11 mouse cellular contexts compared by ENCODE assay signal in the genomic region with DNA sequence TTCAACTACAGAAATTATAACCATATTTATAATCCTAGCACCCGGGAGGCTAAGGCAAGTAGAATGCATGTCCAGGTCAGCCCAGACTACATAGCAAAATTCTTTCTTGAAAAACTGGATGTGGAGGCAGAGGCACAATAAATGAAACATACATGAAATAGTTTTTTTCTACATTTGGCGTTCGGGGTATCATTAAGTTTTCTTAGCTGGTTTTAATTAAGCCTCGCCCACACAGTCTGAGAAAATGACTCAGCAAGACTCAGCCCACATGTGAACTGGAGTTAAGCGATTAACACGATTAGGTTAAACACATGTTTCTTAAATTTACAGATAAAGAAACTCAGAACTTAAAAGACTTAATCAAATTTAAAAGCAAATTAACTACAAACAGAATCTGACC. TPM values are rescaled to one million over a fixed set of nuclear protein-coding genes. Genes with fewer than 3 reads are reported as not detected.
DNase-seq lines count a peak whose midpoint lies in the region; ATAC-seq and TF ChIP-seq lines count a peak whose summit lies in the region.
"Had no signal": no experiment of that assay in that cellular context is flagged by ENCODE, and none has a peak within 500 bp of the region (broad histone marks: within the 10 kb centered on the region; RNA-seq: fewer than 3 reads in every experiment).

No protein-coding gene starts in this region.

- H3K36me3 ChIP-seq in heart, embryonic 13.5 days: peaks cover 6% of the 10 kb centered on the region; the same call in 1 of the 2 replicates
- H3K36me3 ChIP-seq in MEL (ENCODE audit: control insufficient read depth in 1 of 2, insufficient read depth in 2 of 2, low read length in 2 of 2): peaks cover 0 to 60% of the 10 kb centered on the region in 2 experiments; a peak in 2 of 4 replicates
- H3K36me3 ChIP-seq in erythroblast, embryonic 14.5 days (ENCODE audit: control insufficient read depth): peaks cover 50% of the 10 kb centered on the region
- peaks cover 41% of the 10 kb centered on the region for H3K36me3 ChIP-seq in hindbrain, embryonic 10.5 days
- H3K36me3 ChIP-seq in midbrain, embryonic 10.5 days: peaks cover 45% of the 10 kb centered on the region
- H3K36me3 ChIP-seq: intestine, embryonic 15.5 days had no signal

- ATAC-seq in heart, embryonic 13.5 days (ENCODE audit: extremely low read depth, insufficient number of reproducible peaks, low FRiP score, low TSS enrichment): no peak
- peak; percentile 75 for ATAC-seq in megakaryocyte progenitor cell, adult 5-6 weeks (replicated peaks; ENCODE audit: poor library complexity)
- ATAC-seq: intestine, embryonic 15.5 days had no signal

- H3K27me3 ChIP-seq in heart, embryonic 13.5 days (replicated peaks): no peaks in the 10 kb centered on the region
- no peaks in the 10 kb centered on the region for H3K27me3 ChIP-seq in MEL (ENCODE audit: control insufficient read depth in 1 of 2, insufficient read depth in 2 of 2, low read length in 2 of 2)
- H3K27me3 ChIP-seq in erythroblast, embryonic 14.5 days (ENCODE audit: control insufficient read depth): no peaks in the 10 kb centered on the region
- no peaks in the 10 kb centered on the region for H3K27me3 ChIP-seq in hindbrain, embryonic 10.5 days (ENCODE audit: insufficient read depth, poor library complexity, severe bottlenecking)
- H3K27me3 ChIP-seq in midbrain, embryonic 10.5 days (ENCODE audit: low read depth, poor library complexity, severe bottlenecking): no peaks in the 10 kb centered on the region
- H3K27me3 ChIP-seq: intestine, embryonic 15.5 days had no signal

- no peak for TF ChIP-seq RAD21 in MEL (IDR thresholded peaks at IDR 0.05; ENCODE audit: low read depth, low read length)

- peak; percentile 95 for TF ChIP-seq EP300 in MEL (IDR thresholded peaks at IDR 0.05; ENCODE audit: low read depth in 1 of 2, low read length in 2 of 2)

- no peak overlapping the region for H3K27ac ChIP-seq in heart, embryonic 13.5 days (replicated peaks)
- peak overlapping the region; percentile 96 for H3K27ac ChIP-seq in MEL (ENCODE audit: control insufficient read depth, low read depth, low read length)
- no peak overlapping the region for H3K27ac ChIP-seq in hindbrain, embryonic 10.5 days
- no peak overlapping the region for H3K27ac ChIP-seq in midbrain, embryonic 10.5 days (replicated peaks)
- H3K27ac ChIP-seq: intestine, embryonic 15.5 days had no signal

- TF ChIP-seq CTCF in MEL (IDR thresholded peaks at IDR 0.05 in 2 of 3, conservative IDR thresholded peaks at IDR 0.05 in 1 of 3; ENCODE audit: control insufficient read depth in 1 of 3, insufficient read depth in 1 of 3, low read depth in 2 of 3, low read length in 3 of 3, poor library complexity in 1 of 3, severe bottlenecking in 1 of 3): no peak

- peaks cover 27% of the 10 kb centered on the region for H3K4me1 ChIP-seq in heart, embryonic 13.5 days
- H3K4me1 ChIP-seq in MEL (ENCODE audit: control insufficient read depth in 1 of 2, insufficient read depth in 2 of 2, low read length in 2 of 2): peaks cover 18 to 32% of the 10 kb centered on the region in 2 experiments
- H3K4me1 ChIP-seq in erythroblast, embryonic 14.5 days (ENCODE audit: control insufficient read depth): peaks cover 95% of the 10 kb centered on the region
- no peaks in the 10 kb centered on the region for H3K4me1 ChIP-seq in hindbrain, embryonic 10.5 days (replicated peaks)
- no peaks in the 10 kb centered on the region for H3K4me1 ChIP-seq in midbrain, embryonic 10.5 days
- H3K4me1 ChIP-seq: intestine, embryonic 15.5 days had no signal

- intact Hi-C loops in heart, postnatal 36 days (cut with DNase I): no loop called here
- intact Hi-C loops in left cerebral cortex, postnatal 10 days (cut with DNase I): no loop called here

- no peak overlapping the region for H3K4me3 ChIP-seq in heart, embryonic 13.5 days
- H3K4me3 ChIP-seq in MEL (ENCODE audit: control insufficient read depth in 1 of 2, insufficient read depth in 1 of 2, low read depth in 2 of 2, low read length in 2 of 2): peak overlapping the region; percentile 40 to 59
- H3K4me3 ChIP-seq in erythroblast, embryonic 14.5 days (replicated peaks): peak overlapping the region; percentile 57
- H3K4me3 ChIP-seq in hindbrain, embryonic 10.5 days: no peak overlapping the region
- no peak overlapping the region for H3K4me3 ChIP-seq in midbrain, embryonic 10.5 days
- H3K4me3 ChIP-seq: intestine, embryonic 15.5 days had no signal

- H3K9ac ChIP-seq in heart, embryonic 13.5 days: no peak overlapping the region
- peak overlapping the region; percentile 67 for H3K9ac ChIP-seq in MEL (ENCODE audit: control insufficient read depth, low read depth, low read length, poor library complexity, severe bottlenecking)
- H3K9ac ChIP-seq: intestine, embryonic 15.5 days; lung, embryonic 14.5 days had no signal

- 78% methylated on average over 6 of the region's 6 CpGs for WGBS in heart, embryonic 13.5 days
- 75% methylated on average over 6 of the region's 6 CpGs for WGBS in hindbrain, embryonic 10.5 days
- 83% methylated on average over 6 of the region's 6 CpGs for WGBS in midbrain, embryonic 10.5 days

- peak overlapping the region; percentile 31; the same call in 1 of the 2 replicates for H3K4me2 ChIP-seq in heart, embryonic 13.5 days
- H3K4me2 ChIP-seq: intestine, embryonic 15.5 days; lung, embryonic 14.5 days had no signal

- peaks cover 54% of the 10 kb centered on the region for H3K79me2 ChIP-seq in MEL (ENCODE audit: control insufficient read depth, insufficient read depth, low read length, poor library complexity)

- TF ChIP-seq POLR2A in MEL (IDR thresholded peaks at IDR 0.05; ENCODE audit: control insufficient read depth in 1 of 2, insufficient read depth in 1 of 2, low read depth in 1 of 2, low read length in 2 of 2, poor library complexity in 1 of 2): no peak

- H3K9me3 ChIP-seq in heart, embryonic 13.5 days: no peaks in the 10 kb centered on the region
- H3K9me3 ChIP-seq in MEL (replicated peaks; ENCODE audit: insufficient read depth, low read length): no peaks in the 10 kb centered on the region
- H3K9me3 ChIP-seq in erythroblast, embryonic 14.5 days (ENCODE audit: control insufficient read depth, low read length): no peaks in the 10 kb centered on the region
- H3K9me3 ChIP-seq in hindbrain, embryonic 10.5 days: peaks cover 37% of the 10 kb centered on the region
- H3K9me3 ChIP-seq in midbrain, embryonic 10.5 days (replicated peaks): peaks cover 44% of the 10 kb centered on the region
- H3K9me3 ChIP-seq: intestine, embryonic 15.5 days had no signal

- no peak for DNase-seq in heart, postnatal 36 days
- peak; percentile 88 for DNase-seq in MEL (ENCODE audit: low read depth, low spot score)
- DNase-seq in hindbrain, embryonic 10.5 days (ENCODE audit: low spot score): no peak
- no peak for DNase-seq in left cerebral cortex, postnatal 10 days (ENCODE audit: extremely low spot score in 1 of 2, low spot score in 2 of 2)
- DNase-seq in midbrain, embryonic 10.5 days (ENCODE audit: low spot score): no peak
- DNase-seq: adrenal gland, postnatal 36 days; lung, embryonic 14.5 days had no signal

TF ChIP-seq in MEL, 35 proteins besides CTCF, POLR2A, EP300 and RAD21:
- no peak for TF ChIP-seq NRF1 (IDR thresholded peaks at IDR 0.05; ENCODE audit: insufficient read depth, low read depth, low read length, poor library complexity, severe bottlenecking)
- TF ChIP-seq RCOR1 (IDR thresholded peaks at IDR 0.05; ENCODE audit: low read depth, low read length): peak; percentile 88
- TF ChIP-seq MYC (IDR thresholded peaks at IDR 0.05; ENCODE audit: low read depth, low read length): peak; percentile 92
- TF ChIP-seq UBTF (IDR thresholded peaks at IDR 0.05; ENCODE audit: borderline replicate concordance, insufficient read depth, low read depth, low read length): no peak
- peak; percentile 92 for TF ChIP-seq MAFK (IDR thresholded peaks at IDR 0.05; ENCODE audit: borderline replicate concordance, low read depth, low read length)
- TF ChIP-seq TAL1 (IDR thresholded peaks at IDR 0.05; ENCODE audit: low read length): peak; percentile 78
- peak; percentile 70; the same call in 1 of the 2 replicates for TF ChIP-seq MAX (IDR thresholded peaks at IDR 0.05; ENCODE audit: low read length)
- no peak for TF ChIP-seq SMC3 (IDR thresholded peaks at IDR 0.05; ENCODE audit: low read depth, low read length)
- TF ChIP-seq GABPA (IDR thresholded peaks at IDR 0.05; ENCODE audit: low read depth, low read length): peak; percentile 90
- peak; percentile 60 for TF ChIP-seq BHLHE40 (IDR thresholded peaks at IDR 0.05; ENCODE audit: borderline replicate concordance, low read depth, low read length)
- TF ChIP-seq MXI1 (IDR thresholded peaks at IDR 0.05; ENCODE audit: low read depth, low read length): peak; percentile 94
- TF ChIP-seq MYB (IDR thresholded peaks at IDR 0.05; ENCODE audit: low read depth, low read length): no peak
- TF ChIP-seq HCFC1 (IDR thresholded peaks at IDR 0.05; ENCODE audit: low read depth, low read length): no peak
- TF ChIP-seq ETS1 (IDR thresholded peaks at IDR 0.05; ENCODE audit: low read depth, low read length): peak; percentile 99
- TF ChIP-seq CHD2 (IDR thresholded peaks at IDR 0.05; ENCODE audit: low read length): no peak
- TF ChIP-seq GATA1 (IDR thresholded peaks at IDR 0.05; ENCODE audit: low read depth, low read length): peak; percentile 95
- TF ChIP-seq TCF12 (IDR thresholded peaks at IDR 0.05; ENCODE audit: low read depth, low read length): peak; percentile 93
- peak; percentile 91 for TF ChIP-seq SIN3A (IDR thresholded peaks at IDR 0.05; ENCODE audit: low read length)
- TF ChIP-seq ZNF384 (IDR thresholded peaks at IDR 0.05; ENCODE audit: low read depth, low read length): peak; percentile 78
- TF ChIP-seq JUND (IDR thresholded peaks at IDR 0.05; ENCODE audit: low read depth, low read length): peak; percentile 80

RNA-seq across cellular contexts. Expression of gene Rab10, which starts 24.4 kb away (rescaled TPM):
- polyA plus RNA-seq in heart, embryonic 13.5 days (2015; fragmentation: Nextera tagmentation; extraction: Ambion mirVana): 59.8 and 60.8 TPM in 2 replicates
- total RNA-seq in heart, postnatal 36 days (2021): 100 to 1,000 TPM; 123 to 128 TPM
- total RNA-seq in MEL (2012; rRNA removed): 62.5 and 67.7 TPM in 2 replicates
- polyA plus RNA-seq in MEL (2012; ENCODE audit: insufficient read depth in 1 of 2, insufficient read length in 2 of 2, low read depth in 1 of 2, low replicate concordance in 2 of 2, missing spikeins in 1 of 2): 10 to 100 TPM; 41.3 to 71.8 TPM
- 7.9 and 8.6 TPM in 2 replicates for polyA plus RNA-seq in erythroblast, embryonic 14.5 days (2012)
- total RNA-seq in megakaryocyte progenitor cell, adult 5-6 weeks (2015): 93.9 and 100 TPM in 2 replicates
- total RNA-seq in megakaryocyte progenitor cell, adult 5-6 weeks (2017): 89.1 and 113 TPM in 2 replicates
- 81.9 and 94.4 TPM in 2 replicates for polyA plus RNA-seq in hindbrain, embryonic 10.5 days (2016; fragmentation: Nextera tagmentation; extraction: Ambion mirVana)
- total RNA-seq in left cerebral cortex, postnatal 10 days (2021): 100 to 1,000 TPM; 217 to 226 TPM
- polyA plus RNA-seq in midbrain, embryonic 10.5 days (2016; fragmentation: Nextera tagmentation; extraction: Ambion mirVana): 83.2 and 86.2 TPM in 2 replicates

Comparison
In these comparisons a context has a peak if more than half of its experiments do, and no peak if none do; other contexts are left out.
1. H3K4me3 ChIP-seq: peak in MEL (2 of 2) and erythroblast, embryonic 14.5 days (single experiment); none in heart, embryonic 13.5 days (single experiment), hindbrain, embryonic 10.5 days (single experiment) and midbrain, embryonic 10.5 days (single experiment).